Mouse (Mus musculus) myocyte (in vitro differentiated cells): ENCODE measurements around the gene Smyd3.

Experiments used
- POLR2A ChIP-seq: IDR thresholded peaks from one replicate; pipeline ENCODE4 v1.6.1; 2011; ENCODE audit warnings: low read depth, mild to moderate bottlenecking, control low read depth, moderate library complexity; ENCODE audit not compliant: insufficient read length
- POLR2AphosphoS2 ChIP-seq: IDR thresholded peaks from one replicate; pipeline ENCODE4 v1.6.1; 2011; ENCODE audit warnings: low read depth, control low read depth; ENCODE audit not compliant: insufficient read length
- TCF12 ChIP-seq: IDR thresholded peaks from one replicate; pipeline ENCODE4 v1.6.1; 2011; ENCODE audit warnings: mild to moderate bottlenecking, control low read depth; ENCODE audit not compliant: poor library complexity, insufficient read depth, severe bottlenecking

GRCm38 (mm10) chr1:179013021-179013420, 504.8 kb downstream of the Smyd3 start:
- no peak for TF ChIP-seq POLR2A
- TF ChIP-seq TCF12, result no peak
- TF ChIP-seq POLR2AphosphoS2, result no peak
